19 mouse cellular contexts compared by ENCODE assay signal in the genomic region with DNA sequence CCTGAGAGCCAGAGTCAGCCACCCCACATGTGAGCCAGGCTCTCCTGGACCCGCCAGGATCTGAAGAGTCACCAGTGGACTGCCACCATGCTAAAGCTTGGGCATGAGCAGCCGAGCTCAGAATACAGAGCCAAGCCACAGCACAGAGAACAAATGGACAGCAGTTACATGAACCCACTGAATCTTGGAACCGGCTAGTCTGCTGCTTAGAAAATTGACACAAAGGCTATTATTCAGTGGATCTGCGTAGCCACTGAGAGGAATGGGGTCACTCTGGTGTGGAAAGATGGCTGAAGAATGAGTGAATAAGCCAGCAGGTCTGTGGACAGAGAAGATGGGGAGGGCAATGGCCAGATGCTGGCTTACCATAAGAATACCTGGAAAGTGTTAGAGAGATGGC. TPM values are rescaled to one million over a fixed set of nuclear protein-coding genes. Genes with fewer than 3 reads are reported as not detected.
DNase-seq lines count a peak whose midpoint lies in the region; ATAC-seq and TF ChIP-seq lines count a peak whose summit lies in the region.
"Had no signal": no experiment of that assay in that cellular context is flagged by ENCODE, and none has a peak within 500 bp of the region (broad histone marks: within the 10 kb centered on the region; RNA-seq: fewer than 3 reads in every experiment).

No protein-coding gene starts in this region.

- H3K9me3 ChIP-seq in hindbrain, embryonic 12.5 days (replicated peaks), result no peaks in the 10 kb centered on the region
- H3K9me3 ChIP-seq in hindbrain, embryonic 13.5 days, result no peaks in the 10 kb centered on the region
- no peaks in the 10 kb centered on the region for H3K9me3 ChIP-seq in midbrain, postnatal 0 days (ENCODE audit: low read length)
- H3K9me3 ChIP-seq in midbrain, embryonic 15.5 days, result no peaks in the 10 kb centered on the region
- no peaks in the 10 kb centered on the region for H3K9me3 ChIP-seq in hindbrain, embryonic 14.5 days (ENCODE audit: control insufficient read depth, low read length)
- H3K9me3 ChIP-seq: embryonic facial prominence, embryonic 15.5 days; forebrain, embryonic 12.5 days; heart, embryonic 12.5 days; intestine, embryonic 15.5 days had no signal

- peaks cover 63% of the 10 kb centered on the region for H3K4me1 ChIP-seq in hindbrain, embryonic 12.5 days
- peaks cover 50% of the 10 kb centered on the region for H3K4me1 ChIP-seq in hindbrain, embryonic 13.5 days (replicated peaks)
- peaks cover 3% of the 10 kb centered on the region; the same call in 1 of the 2 replicates for H3K4me1 ChIP-seq in midbrain, postnatal 0 days (ENCODE audit: insufficient read depth, low read length)
- H3K4me1 ChIP-seq in midbrain, embryonic 15.5 days, result peaks cover 21% of the 10 kb centered on the region
- H3K4me1 ChIP-seq in hindbrain, embryonic 14.5 days (replicated peaks; ENCODE audit: control insufficient read depth, insufficient read depth, low read length), result peaks cover 15% of the 10 kb centered on the region; the same call in 1 of the 2 replicates
- H3K4me1 ChIP-seq in olfactory bulb, adult 2 months (ENCODE audit: control insufficient read depth, insufficient read depth, low read length), result peaks cover 12% of the 10 kb centered on the region

- no peak overlapping the region for H3K4me3 ChIP-seq in hindbrain, embryonic 12.5 days
- H3K4me3 ChIP-seq in hindbrain, embryonic 13.5 days, result no peak overlapping the region
- no peak overlapping the region for H3K4me3 ChIP-seq in midbrain, postnatal 0 days (ENCODE audit: low read depth, low read length)
- H3K4me3 ChIP-seq in midbrain, embryonic 15.5 days, result no peak overlapping the region
- H3K4me3 ChIP-seq in hindbrain, embryonic 14.5 days (replicated peaks; ENCODE audit: low read length), result no peak overlapping the region
- no peak overlapping the region for H3K4me3 ChIP-seq in olfactory bulb, adult 2 months (ENCODE audit: insufficient read depth, low read depth, low read length)
- H3K4me3 ChIP-seq: embryonic facial prominence, embryonic 15.5 days; erythroblast, embryonic 14.5 days; forebrain, embryonic 12.5 days; gastrocnemius, adult 2 months; heart, embryonic 12.5 days; intestine, embryonic 15.5 days had no signal

- no peaks in the 10 kb centered on the region for H3K36me3 ChIP-seq in hindbrain, embryonic 12.5 days
- no peaks in the 10 kb centered on the region for H3K36me3 ChIP-seq in hindbrain, embryonic 13.5 days
- no peaks in the 10 kb centered on the region for H3K36me3 ChIP-seq in midbrain, postnatal 0 days (ENCODE audit: insufficient read depth, low read length)
- no peaks in the 10 kb centered on the region for H3K36me3 ChIP-seq in midbrain, embryonic 15.5 days (replicated peaks)
- H3K36me3 ChIP-seq in hindbrain, embryonic 14.5 days (replicated peaks; ENCODE audit: control insufficient read depth, insufficient read depth), result no peaks in the 10 kb centered on the region
- H3K36me3 ChIP-seq: embryonic facial prominence, embryonic 15.5 days; forebrain, embryonic 12.5 days; intestine, embryonic 15.5 days had no signal

- DNase-seq in midbrain, postnatal 0 days (ENCODE audit: low spot score), result no peak
- no peak for DNase-seq in hindbrain, embryonic 14.5 days (ENCODE audit: low spot score)
- no peak for DNase-seq in right cerebral cortex, postnatal 25 days
- DNase-seq in urinary bladder, postnatal 4 days (ENCODE audit: low spot score in 2 of 2), result no peak
- DNase-seq: adrenal gland, postnatal 10 days; cerebellum, adult 11-12 months; embryo, embryonic 11 days; gastrocnemius, adult 2 months; gastrocnemius, postnatal 25 days had no signal

- no peak overlapping the region for H3K9ac ChIP-seq in hindbrain, embryonic 12.5 days
- no peak overlapping the region for H3K9ac ChIP-seq in hindbrain, embryonic 13.5 days
- no peak overlapping the region for H3K9ac ChIP-seq in midbrain, postnatal 0 days (replicated peaks; ENCODE audit: low read length, poor library complexity, severe bottlenecking)
- no peak overlapping the region for H3K9ac ChIP-seq in midbrain, embryonic 15.5 days
- no peak overlapping the region for H3K9ac ChIP-seq in hindbrain, embryonic 14.5 days
- H3K9ac ChIP-seq: embryonic facial prominence, embryonic 15.5 days; forebrain, embryonic 12.5 days; heart, embryonic 12.5 days; intestine, embryonic 15.5 days had no signal

- 69% methylated on average over 4 of the region's 4 CpGs for WGBS in hindbrain, embryonic 12.5 days
- WGBS in hindbrain, embryonic 13.5 days, result 59% methylated on average over 4 of the region's 4 CpGs
- 75% methylated on average over 4 of the region's 4 CpGs for WGBS in midbrain, postnatal 0 days
- 65% methylated on average over 4 of the region's 4 CpGs for WGBS in midbrain, embryonic 15.5 days
- WGBS in hindbrain, embryonic 14.5 days, result 64% methylated on average over 4 of the region's 4 CpGs
- WGBS in olfactory bulb, adult 2 months, result 77% methylated on average over 4 of the region's 4 CpGs

- H3K27ac ChIP-seq in hindbrain, embryonic 12.5 days, result peak overlapping the region; percentile 30
- H3K27ac ChIP-seq in hindbrain, embryonic 13.5 days, result no peak overlapping the region
- 0 out of 2 replicates have a peak overlapping the region, but pooled peaks have one; percentile 26 for H3K27ac ChIP-seq in midbrain, postnatal 0 days (ENCODE audit: low read depth, low read length)
- no peak overlapping the region for H3K27ac ChIP-seq in midbrain, embryonic 15.5 days
- H3K27ac ChIP-seq in hindbrain, embryonic 14.5 days, result 0 out of 2 replicates have a peak overlapping the region, but pooled peaks have one; percentile 14
- 0 out of 2 replicates have a peak overlapping the region, but pooled peaks have one; percentile 12 for H3K27ac ChIP-seq in olfactory bulb, adult 2 months (ENCODE audit: insufficient read depth, low read depth, low read length)
- H3K27ac ChIP-seq: embryonic facial prominence, embryonic 15.5 days; forebrain, embryonic 12.5 days; gastrocnemius, adult 2 months; intestine, embryonic 15.5 days had no signal

- no peaks in the 10 kb centered on the region for H3K27me3 ChIP-seq in hindbrain, embryonic 12.5 days
- no peaks in the 10 kb centered on the region for H3K27me3 ChIP-seq in hindbrain, embryonic 13.5 days
- H3K27me3 ChIP-seq in midbrain, postnatal 0 days (ENCODE audit: insufficient read depth, low read length), result no peaks in the 10 kb centered on the region
- no peaks in the 10 kb centered on the region for H3K27me3 ChIP-seq in midbrain, embryonic 15.5 days (replicated peaks)
- no peaks in the 10 kb centered on the region for H3K27me3 ChIP-seq in hindbrain, embryonic 14.5 days (ENCODE audit: control insufficient read depth, insufficient read depth, low read length)
- H3K27me3 ChIP-seq: embryonic facial prominence, embryonic 15.5 days; forebrain, embryonic 12.5 days; heart, embryonic 12.5 days; intestine, embryonic 15.5 days had no signal

- no peak for TF ChIP-seq CTCF in midbrain, postnatal 0 days (IDR thresholded peaks at IDR 0.05)
- no peak for TF ChIP-seq CTCF in olfactory bulb, adult 2 months (IDR thresholded peaks at IDR 0.05; ENCODE audit: insufficient read depth, low read depth, low read length)

- TF ChIP-seq POLR2A in olfactory bulb, adult 2 months (IDR thresholded peaks at IDR 0.05; ENCODE audit: insufficient read depth, low read depth, low read length), result no peak

- no peak overlapping the region for H3K4me2 ChIP-seq in hindbrain, embryonic 12.5 days (replicated peaks)
- no peak overlapping the region for H3K4me2 ChIP-seq in hindbrain, embryonic 13.5 days
- no peak overlapping the region for H3K4me2 ChIP-seq in midbrain, postnatal 0 days (ENCODE audit: low read depth, low read length, poor library complexity, severe bottlenecking)
- no peak overlapping the region for H3K4me2 ChIP-seq in midbrain, embryonic 15.5 days
- H3K4me2 ChIP-seq in hindbrain, embryonic 14.5 days (replicated peaks), result no peak overlapping the region
- H3K4me2 ChIP-seq: embryonic facial prominence, embryonic 15.5 days; forebrain, embryonic 12.5 days; heart, embryonic 12.5 days; intestine, embryonic 15.5 days had no signal

- no peak for ATAC-seq in hindbrain, embryonic 12.5 days (ENCODE audit: low FRiP score)
- ATAC-seq in hindbrain, embryonic 13.5 days (ENCODE audit: low FRiP score), result no peak
- no peak for ATAC-seq in midbrain, postnatal 0 days (ENCODE audit: low FRiP score)
- ATAC-seq in midbrain, embryonic 15.5 days (replicated peaks), result no peak
- no peak for ATAC-seq in hindbrain, embryonic 14.5 days (ENCODE audit: low FRiP score)
- ATAC-seq: forebrain, embryonic 16.5 days; intestine, embryonic 15.5 days had no signal

RNA-seq across cellular contexts. Expression of a gene that starts 12.7 kb away (rescaled TPM):
- 63.4 and 71.6 TPM in 2 replicates for polyA plus RNA-seq in hindbrain, embryonic 12.5 days (2016; fragmentation: Nextera tagmentation; extraction: Ambion mirVana)
- polyA plus RNA-seq in hindbrain, embryonic 13.5 days (2015; fragmentation: Nextera tagmentation; extraction: Ambion mirVana), result 32.7 and 35.8 TPM in 2 replicates
- 143 and 160 TPM in 2 replicates for total RNA-seq in midbrain, postnatal 0 days (2014; rRNA removed)
- 50.9 and 58.8 TPM in 2 replicates for polyA plus RNA-seq in midbrain, postnatal 0 days (2015; fragmentation: Nextera tagmentation; extraction: Ambion mirVana)
- polyA plus RNA-seq in midbrain, embryonic 15.5 days (2015; fragmentation: Nextera tagmentation; extraction: Ambion mirVana), result 33.9 and 42.1 TPM in 2 replicates
- 41.3 and 43.4 TPM in 2 replicates for polyA plus RNA-seq in hindbrain, embryonic 14.5 days (2014; fragmentation: Nextera tagmentation; extraction: Ambion mirVana)
- not detected in 2 replicates for polyA plus RNA-seq in olfactory bulb, adult 2 months (2012; ENCODE audit: insufficient read depth, insufficient read length, low replicate concordance, missing spikeins)

Comparison
In these comparisons a context has a peak if more than half of its experiments do, and no peak if none do; other contexts are left out.
1. H3K27ac ChIP-seq: peak in hindbrain, embryonic 12.5 days (single experiment), midbrain, postnatal 0 days (single experiment), hindbrain, embryonic 14.5 days (single experiment) and olfactory bulb, adult 2 months (single experiment); none in hindbrain, embryonic 13.5 days (single experiment) and midbrain, embryonic 15.5 days (single experiment).
2. RNA of a gene that starts 12.7 kb away (polyA plus RNA-seq): 63.4 to 71.6 TPM in hindbrain, embryonic 12.5 days, 50.9 to 58.8 TPM in midbrain, postnatal 0 days, 41.3 to 43.4 TPM in hindbrain, embryonic 14.5 days, 33.9 to 42.1 TPM in midbrain, embryonic 15.5 days and 32.7 to 35.8 TPM in hindbrain, embryonic 13.5 days; not detected in olfactory bulb, adult 2 months; every median in the first group is over 10 times any median in the second.